Mouse (Mus musculus): ENCODE results near the gene Mmp15. TPM values are rescaled to one million over a fixed set of nuclear protein-coding genes. Genes with fewer than 3 reads are reported as not detected.

Mmp15 gene
- polyA plus RNA-seq, 1 experiment from 2014 or later: 22.1 TPM

GRCm38 (mm10) chr8:95386037-95386436, 34.0 kb downstream of the Mmp15 start:
- ATAC-seq (ENCODE audit: low FRiP score, low read depth): no peak
- Histone ChIP-seq H3K4me3 (no peak overlapping the region), H3K4me2 (no peak overlapping the region), H3K9me3 (no peaks in the 10 kb centered on the region), H3K27me3 (no peaks in the 10 kb centered on the region), H3K4me1 (replicated peaks) (no peaks in the 10 kb centered on the region), H3K27ac (replicated peaks) (no peak overlapping the region), H3K36me3 (no peaks in the 10 kb centered on the region), H3K9ac (no peak overlapping the region)
- WGBS: 88% methylated on average over 5 of the region's 5 CpGs

GRCm38 (mm10) chr8:95387221-95387620, 35.2 kb downstream of the Mmp15 start:
- Histone ChIP-seq H3K27ac (replicated peaks) (no peak overlapping the region), H3K4me1 (replicated peaks) (no peaks in the 10 kb centered on the region), H3K9me3 (no peaks in the 10 kb centered on the region), H3K9ac (no peak overlapping the region), H3K36me3 (no peaks in the 10 kb centered on the region), H3K4me3 (no peak overlapping the region), H3K27me3 (no peaks in the 10 kb centered on the region), H3K4me2 (no peak overlapping the region)
- WGBS: 93% methylated on average over 10 of the region's 10 CpGs
- ATAC-seq (ENCODE audit: low FRiP score, low read depth): no peak

GRCm38 (mm10) chr8:95387936-95388335, 35.9 kb downstream of the Mmp15 start:
- Histone ChIP-seq H3K27ac (replicated peaks) (no peak overlapping the region), H3K4me1 (replicated peaks) (no peaks in the 10 kb centered on the region), H3K4me2 (no peak overlapping the region), H3K9me3 (no peaks in the 10 kb centered on the region), H3K4me3 (no peak overlapping the region), H3K27me3 (no peaks in the 10 kb centered on the region), H3K9ac (no peak overlapping the region), H3K36me3 (no peaks in the 10 kb centered on the region)
- WGBS: 81% methylated on average over 7 of the region's 7 CpGs
- ATAC-seq (ENCODE audit: low FRiP score, low read depth): no peak

GRCm38 (mm10) chr8:95390312-95390711, 38.2 kb downstream of the Mmp15 start:
- no peaks in the 10 kb centered on the region for H3K27me3 ChIP-seq
- H3K4me2 ChIP-seq: no peak overlapping the region
- no peaks in the 10 kb centered on the region for H3K9me3 ChIP-seq
- H3K27ac ChIP-seq (replicated peaks): no peak overlapping the region
- H3K9ac ChIP-seq: no peak overlapping the region
- 72% methylated on average over 4 of the region's 4 CpGs for WGBS
- no peak for ATAC-seq (ENCODE audit: low FRiP score, low read depth)
- no peaks in the 10 kb centered on the region for H3K4me1 ChIP-seq (replicated peaks)
- no peaks in the 10 kb centered on the region for H3K36me3 ChIP-seq
- no peak overlapping the region for H3K4me3 ChIP-seq

- no peaks in the 10 kb centered on the region for H3K36me3 ChIP-seq
- no peak overlapping the region for H3K4me2 ChIP-seq
- no peak overlapping the region for H3K27ac ChIP-seq (replicated peaks)
- WGBS: 78% methylated on average over 7 of the region's 7 CpGs
- no peaks in the 10 kb centered on the region for H3K4me1 ChIP-seq (replicated peaks)
- ATAC-seq (ENCODE audit: low FRiP score, low read depth): no peak
- no peaks in the 10 kb centered on the region for H3K27me3 ChIP-seq
- no peaks in the 10 kb centered on the region for H3K9me3 ChIP-seq
- H3K4me3 ChIP-seq: no peak overlapping the region
- no peak overlapping the region for H3K9ac ChIP-seq
Observed at GRCm38 (mm10) chr8:95391101-95391500, 39.0 kb downstream of the Mmp15 start.

GRCm38 (mm10) chr8:95392604-95393003, 40.5 kb downstream of the Mmp15 start:
- Histone ChIP-seq H3K9ac (no peak overlapping the region), H3K4me1 (replicated peaks) (no peaks in the 10 kb centered on the region; the same call in 1 of the 2 replicates), H3K4me2 (no peak overlapping the region), H3K4me3 (no peak overlapping the region), H3K9me3 (no peaks in the 10 kb centered on the region), H3K36me3 (no peaks in the 10 kb centered on the region), H3K27ac (replicated peaks) (0 out of 2 replicates have a peak overlapping the region, but pooled peaks have one; percentile 7), H3K27me3 (no peaks in the 10 kb centered on the region)
- ATAC-seq (ENCODE audit: low FRiP score, low read depth): no peak
- 83% methylated on average over 5 of the region's 5 CpGs for WGBS

- no peaks in the 10 kb centered on the region for H3K9me3 ChIP-seq
- no peaks in the 10 kb centered on the region; the same call in 1 of the 2 replicates for H3K4me1 ChIP-seq (replicated peaks)
- no peak overlapping the region for H3K9ac ChIP-seq
- no peak overlapping the region for H3K27ac ChIP-seq (replicated peaks)
- no peak overlapping the region for H3K4me2 ChIP-seq
- 49% methylated on average over 8 of the region's 8 CpGs for WGBS
- H3K36me3 ChIP-seq: no peaks in the 10 kb centered on the region
- H3K27me3 ChIP-seq: no peaks in the 10 kb centered on the region
- ATAC-seq (ENCODE audit: low FRiP score, low read depth): no peak
- no peak overlapping the region for H3K4me3 ChIP-seq
Observed at GRCm38 (mm10) chr8:95395186-95395918, 43.3 kb downstream of the Mmp15 start.

- H3K4me1 ChIP-seq (replicated peaks): no peaks in the 10 kb centered on the region; the same call in 1 of the 2 replicates
- no peaks in the 10 kb centered on the region for H3K36me3 ChIP-seq
- H3K9me3 ChIP-seq: no peaks in the 10 kb centered on the region
- no peak overlapping the region for H3K4me3 ChIP-seq
- H3K9ac ChIP-seq: no peak overlapping the region
- no peak for ATAC-seq (ENCODE audit: low FRiP score, low read depth)
- H3K4me2 ChIP-seq: no peak overlapping the region
- WGBS: 70% methylated on average over 11 of the region's 11 CpGs
- no peak overlapping the region for H3K27ac ChIP-seq (replicated peaks)
- H3K27me3 ChIP-seq: no peaks in the 10 kb centered on the region
Observed at GRCm38 (mm10) chr8:95396752-95397151, 44.7 kb downstream of the Mmp15 start.

GRCm38 (mm10) chr8:95397201-95397600, 45.1 kb downstream of the Mmp15 start:
- Histone ChIP-seq H3K4me1 (replicated peaks) (no peaks in the 10 kb centered on the region; the same call in 1 of the 2 replicates), H3K9ac (no peak overlapping the region), H3K4me2 (no peak overlapping the region), H3K36me3 (no peaks in the 10 kb centered on the region), H3K27ac (replicated peaks) (no peak overlapping the region), H3K4me3 (no peak overlapping the region), H3K9me3 (no peaks in the 10 kb centered on the region), H3K27me3 (no peaks in the 10 kb centered on the region)
- WGBS: 38% methylated on average over 5 of the region's 5 CpGs
- no peak for ATAC-seq (ENCODE audit: low FRiP score, low read depth)

GRCm38 (mm10) chr8:95399131-95399530, 47.1 kb downstream of the Mmp15 start:
- Histone ChIP-seq H3K4me1 (replicated peaks) (no peaks in the 10 kb centered on the region; the same call in 1 of the 2 replicates), H3K36me3 (no peaks in the 10 kb centered on the region), H3K9ac (no peak overlapping the region), H3K27ac (replicated peaks) (no peak overlapping the region), H3K27me3 (no peaks in the 10 kb centered on the region), H3K9me3 (no peaks in the 10 kb centered on the region), H3K4me2 (no peak overlapping the region), H3K4me3 (no peak overlapping the region)
- WGBS: 73% methylated on average over 9 of the region's 9 CpGs
- no peak for ATAC-seq (ENCODE audit: low FRiP score, low read depth)

- WGBS: 79% methylated on average over 7 of the region's 7 CpGs
- no peaks in the 10 kb centered on the region for H3K27me3 ChIP-seq
- no peak overlapping the region for H3K4me3 ChIP-seq
- H3K4me1 ChIP-seq (replicated peaks): no peaks in the 10 kb centered on the region; the same call in 1 of the 2 replicates
- no peaks in the 10 kb centered on the region for H3K9me3 ChIP-seq
- no peaks in the 10 kb centered on the region for H3K36me3 ChIP-seq
- H3K4me2 ChIP-seq: no peak overlapping the region
- no peak overlapping the region for H3K9ac ChIP-seq
- no peak for ATAC-seq (ENCODE audit: low FRiP score, low read depth)
- no peak overlapping the region for H3K27ac ChIP-seq (replicated peaks)
Observed at GRCm38 (mm10) chr8:95401091-95401490, 49.0 kb downstream of the Mmp15 start.

- WGBS: 73% methylated on average over 5 of the region's 5 CpGs
- Histone ChIP-seq H3K4me1 (replicated peaks) (no peaks in the 10 kb centered on the region), H3K36me3 (no peaks in the 10 kb centered on the region), H3K4me3 (no peak overlapping the region), H3K27ac (replicated peaks) (no peak overlapping the region), H3K27me3 (no peaks in the 10 kb centered on the region), H3K4me2 (no peak overlapping the region), H3K9me3 (no peaks in the 10 kb centered on the region), H3K9ac (no peak overlapping the region)
- no peak for ATAC-seq (ENCODE audit: low FRiP score, low read depth)
Observed at GRCm38 (mm10) chr8:95409518-95409917, 57.5 kb downstream of the Mmp15 start.

Data from hindbrain, embryonic 15.5 days (tissue).